Mouse (Mus musculus) CH12.LX (cell line): Measurements from ENCODE around the gene Ripk1. TPM values are rescaled to one million over a fixed set of nuclear protein-coding genes. Genes with fewer than 3 reads are reported as not detected.

Source experiments
- DNase-seq: peaks from one replicate; pipeline ENCODE4 v3.0.0-alpha.2; 2013; ENCODE audit errors: extremely low read depth
- H3K27ac ChIP-seq: 2 replicates; pipeline ENCODE4 v1.5.1; 2012; ENCODE audit warnings: low read depth, mild to moderate bottlenecking, control low read depth, moderate library complexity; ENCODE audit not compliant: insufficient read depth
- H3K27me3 ChIP-seq: replicated peaks from 2 replicates; pipeline ENCODE3; 2012; ENCODE audit warnings: inconsistent platforms
- H3K36me3 ChIP-seq, 2 experiments: replicated peaks in 1 of 2; 2 replicates each; pipeline versions ENCODE3 to v1.6.1; 2012; ENCODE audit warnings: inconsistent platforms in 1 of 2, low read length in 1 of 2, mild to moderate bottlenecking in 1 of 2, mixed read lengths in 1 of 2, moderate library complexity in 1 of 2; ENCODE audit not compliant: control insufficient read depth in 1 of 2, insufficient read depth in 1 of 2
- H3K4me1 ChIP-seq, 2 experiments: 2 replicates each; pipeline ENCODE4 v1.6.1; 2012; ENCODE audit warnings: inconsistent platforms in 1 of 2, moderate library complexity in 1 of 2; ENCODE audit not compliant: insufficient read depth in 2 of 2, control insufficient read depth in 1 of 2
- H3K4me2 ChIP-seq: 2 replicates; pipeline ENCODE4 v1.6.1; 2012; ENCODE audit warnings: low read depth, mild to moderate bottlenecking, control low read depth; ENCODE audit not compliant: poor library complexity, insufficient read depth, severe bottlenecking
- H3K4me3 ChIP-seq, 3 experiments: fragments of 150-350 bp in 1 of 3; sonication (generic) in 1 of 3; replicated peaks in 1 of 3; 2 replicates each; pipeline versions ENCODE3 to v1.5.1; 2011 to 2012; ENCODE audit warnings: low read depth in 2 of 3, low read length in 2 of 3, mild to moderate bottlenecking in 2 of 3, moderate library complexity in 2 of 3, control low read depth in 1 of 3, improper control_type of control experiment in 1 of 3, inconsistent platforms in 1 of 3, mixed read lengths in 1 of 3; ENCODE audit not compliant: poor library complexity in 1 of 3
- H3K79me2 ChIP-seq: replicated peaks from 2 replicates; pipeline ENCODE4 v1.6.1; 2012; ENCODE audit warnings: mild to moderate bottlenecking, moderate library complexity; ENCODE audit not compliant: control insufficient read depth, poor library complexity, insufficient read depth, severe bottlenecking; ENCODE audit errors: extremely low read depth
- H3K9ac ChIP-seq: 2 replicates; pipeline ENCODE4 v1.6.1; 2012; ENCODE audit warnings: low read depth, mild to moderate bottlenecking, control low read depth, moderate library complexity; ENCODE audit not compliant: insufficient read depth
- H3K9me3 ChIP-seq: replicated peaks from 2 replicates; pipeline ENCODE3; 2012; ENCODE audit warnings: low read length, inconsistent platforms, mixed read lengths
- CHD1 ChIP-seq: IDR thresholded peaks from 2 replicates; pipeline ENCODE4 v1.6.1; 2012; ENCODE audit warnings: low read depth, low read length, improper control_type of control experiment, inconsistent platforms
- CHD2 ChIP-seq: IDR thresholded peaks from 2 replicates; pipeline ENCODE4 v1.6.1; 2011; ENCODE audit warnings: low read length, improper control_type of control experiment
- E2F4 ChIP-seq: IDR thresholded peaks from 2 replicates; pipeline ENCODE4 v1.6.1; 2011; ENCODE audit warnings: low read depth, low read length, improper control_type of control experiment; ENCODE audit not compliant: insufficient replicate concordance
- EP300 ChIP-seq: IDR thresholded peaks from 2 replicates; pipeline ENCODE4 v1.6.1; 2011; ENCODE audit warnings: low read length, improper control_type of control experiment
- HCFC1 ChIP-seq: IDR thresholded peaks from 2 replicates; pipeline ENCODE4 v1.6.1; 2012; ENCODE audit warnings: low read depth, mild to moderate bottlenecking, inconsistent platforms, low read length, improper control_type of control experiment
- JUN ChIP-seq: IDR thresholded peaks from 2 replicates; pipeline ENCODE4 v1.6.1; 2011; ENCODE audit warnings: low read depth, mild to moderate bottlenecking, low read length, improper control_type of control experiment, moderate library complexity; ENCODE audit not compliant: insufficient read depth
- KAT2A ChIP-seq: IDR thresholded peaks from 2 replicates; pipeline ENCODE4 v1.6.1; 2012; ENCODE audit warnings: low read length, improper control_type of control experiment, inconsistent platforms; ENCODE audit not compliant: insufficient replicate concordance
- MAX ChIP-seq: IDR thresholded peaks from 2 replicates; pipeline ENCODE4 v1.6.1; 2011; ENCODE audit warnings: low read length, improper control_type of control experiment
- MXI1 ChIP-seq: IDR thresholded peaks from 2 replicates; pipeline ENCODE4 v1.6.1; 2011; ENCODE audit warnings: mild to moderate bottlenecking, low read depth, low read length, improper control_type of control experiment
- NRF1 ChIP-seq: IDR thresholded peaks from 2 replicates; pipeline ENCODE4 v1.6.1; 2014; ENCODE audit warnings: low read depth, mild to moderate bottlenecking, inconsistent platforms, low read length, improper control_type of control experiment, moderate library complexity
- PAX5 ChIP-seq: IDR thresholded peaks from 2 replicates; pipeline ENCODE4 v1.6.1; 2012; ENCODE audit warnings: low read length, inconsistent platforms, mixed read lengths
- RAD21 ChIP-seq: IDR thresholded peaks from 2 replicates; pipeline ENCODE4 v1.6.1; 2011; ENCODE audit warnings: low read depth, mild to moderate bottlenecking, low read length, improper control_type of control experiment, moderate library complexity
- RCOR1 ChIP-seq: conservative IDR thresholded peaks from 2 replicates; pipeline ENCODE4 v1.6.1; 2012; ENCODE audit warnings: low read depth, mild to moderate bottlenecking, inconsistent platforms, low read length, improper control_type of control experiment
- SIN3A ChIP-seq: IDR thresholded peaks from 2 replicates; pipeline ENCODE4 v1.6.1; 2012; ENCODE audit warnings: low read length, improper control_type of control experiment, inconsistent platforms
- TBP ChIP-seq: conservative IDR thresholded peaks from 2 replicates; pipeline ENCODE4 v1.6.1; 2011; ENCODE audit warnings: low read depth, low read length, improper control_type of control experiment
- TCF12 ChIP-seq: IDR thresholded peaks from 2 replicates; pipeline ENCODE4 v1.6.1; 2014; ENCODE audit warnings: low read depth, mild to moderate bottlenecking, inconsistent platforms, low read length, improper control_type of control experiment
- UBTF ChIP-seq: IDR thresholded peaks from 2 replicates; pipeline ENCODE4 v1.6.1; 2012; ENCODE audit warnings: low read depth, mild to moderate bottlenecking, inconsistent platforms, low read length, improper control_type of control experiment, moderate library complexity
- ZMIZ1 ChIP-seq: IDR thresholded peaks from 2 replicates; pipeline ENCODE4 v1.6.1; 2012; ENCODE audit warnings: low read depth, mild to moderate bottlenecking, inconsistent platforms, low read length, improper control_type of control experiment
- dilution Hi-C: fragments of 300-500 bp; cut with MboI; formaldehyde crosslinking; loops from 2 replicates; pipeline ENCODE4 v1.14.3; 2020; ENCODE audit warnings: low sequenced_read_pairs; ENCODE audit not compliant: extremely low pct_unique_long_range_greater_than_20kb, extremely low pct_ligation_motif_present
- in situ Hi-C: fragments of 300-500 bp; cut with MboI; formaldehyde crosslinking; loops from 3 replicates; pipeline ENCODE4 v1.14.3; 2019; ENCODE audit warnings: low sequenced_read_pairs, low pct_ligation_motif_present, low pct_unique_long_range_greater_than_20kb, mixed read lengths
- polyA plus RNA-seq: library from polyadenylated mRNA; unstranded; fragments of >175 nt; gene quantifications from 2 replicates; pipeline ENCODE4 v1.2.1, GENCODE M21; 2012; ENCODE audit warnings: low read depth; ENCODE audit not compliant: insufficient read length
- total RNA-seq, 2 experiments: library from RNA; depleted of rRNA; stranded (reverse); fragments of 300-350 nt in 1 of 2; fragments of >200 nt in 1 of 2; gene quantifications; 2 replicates each; pipeline ENCODE4 v1.2.3; 2012 to 2014

Gene Ripk1
- total and polyA plus RNA-seq, 3 experiments, result 13.1 to 18.6 (median 16.6) TPM

DNA sequence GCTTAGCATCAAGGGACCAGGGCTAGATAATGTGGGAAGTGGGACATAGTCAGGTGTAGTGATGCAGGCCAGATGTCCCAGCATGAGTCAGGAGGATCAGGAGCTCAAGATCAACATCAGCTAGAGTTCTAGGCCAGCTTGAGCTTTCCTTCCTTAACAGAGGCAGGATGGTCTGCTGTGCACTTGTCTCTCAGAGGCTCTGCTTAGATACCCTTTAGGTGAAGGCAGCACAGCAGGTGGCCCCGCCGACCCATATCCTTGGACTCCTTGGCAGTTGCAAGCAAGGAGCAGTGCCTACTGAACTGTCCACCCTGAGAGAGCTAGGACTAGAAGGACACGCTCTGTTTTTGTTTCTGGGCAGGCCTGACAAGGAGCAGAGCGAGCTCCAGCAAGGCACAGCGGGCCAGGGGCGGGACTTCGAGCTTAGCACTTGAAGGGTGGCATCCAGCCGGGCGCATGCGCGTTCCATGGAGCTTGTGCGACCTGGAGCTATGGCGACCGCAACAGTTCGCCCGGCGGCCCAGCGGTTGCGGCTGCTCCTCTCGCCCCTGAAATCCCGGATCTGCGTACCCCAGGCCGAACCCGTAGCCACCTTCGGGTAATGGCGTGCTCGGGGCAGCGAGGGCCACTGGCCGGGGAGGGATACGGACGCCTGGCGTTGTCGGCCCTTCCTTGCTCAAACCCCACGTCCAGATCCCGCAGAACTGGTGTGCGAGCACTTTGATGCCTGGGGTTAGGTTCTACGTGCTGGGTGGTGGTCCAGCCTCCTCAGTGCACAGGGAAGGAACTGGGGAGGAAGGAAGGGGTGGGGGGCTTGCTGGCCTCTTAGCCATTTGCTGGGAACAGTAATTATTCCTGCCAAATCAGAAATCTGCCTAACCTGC, 35.3 kb downstream of the Ripk1 start, which contains the start of gene Bphl (continued):
- no peak for TF ChIP-seq EP300
- peak; percentile 74 for TF ChIP-seq TBP
- TF ChIP-seq CHD1, result no peak
- TF ChIP-seq SIN3A, result no peak
- peak; percentile 95 for TF ChIP-seq NRF1
- TF ChIP-seq TCF12, result peak; percentile 82; the same call in 1 of the 2 replicates
- no peak for TF ChIP-seq E2F4
- no peak for TF ChIP-seq PAX5
- no peak for TF ChIP-seq HCFC1
- TF ChIP-seq CHD2, result no peak
- no peak for TF ChIP-seq MAX

GRCm38 (mm10) chr13:34038056-34038432, 35.9 kb downstream of the Ripk1 start:
- Histone ChIP-seq H3K36me3 (peaks cover 4 to 22% of the 10 kb centered on the region in 2 experiments), H3K27ac (no peak overlapping the region), H3K4me2 (peak overlapping the region; percentile 69), H3K9me3 (peaks cover 4% of the 10 kb centered on the region), H3K79me2 (no peaks in the 10 kb centered on the region), H3K27me3 (no peaks in the 10 kb centered on the region), H3K4me3 (peak overlapping the region; percentile 80 to 98 (median 85)), H3K9ac (peak overlapping the region; percentile 96), H3K4me1 (peaks cover 6 to 20% of the 10 kb centered on the region in 2 experiments; a peak in 3 of 4 replicates)
- peak; percentile 4 for DNase-seq
- TF ChIP-seq ZMIZ1 (no peak), UBTF (no peak), MAX (no peak), EP300 (no peak), KAT2A (no peak), JUN (no peak), RAD21 (no peak), MXI1 (no peak), PAX5 (no peak), RCOR1 (no peak)
- dilution Hi-C loops, result no loop called here
- in situ Hi-C loops, result no loop called here
